Mouse (Mus musculus) left cerebral cortex, postnatal 14 days (tissue): ENCODE results near the gene Mlh3. TPM values are rescaled to one million over a fixed set of nuclear protein-coding genes. Genes with fewer than 3 reads are reported as not detected.

Source experiments
- DNase-seq, 2 experiments: peaks; one replicate each; pipeline ENCODE4 v3.0.0; 2021 to 2022; ENCODE audit warnings: low spot score in 2 of 2, mixed read lengths in 1 of 2
- intact Hi-C: fragments of 180-260 bp; cut with DNase I; formaldehyde crosslinking; loops from one replicate; pipeline ENCODE4 v1.15.1; 2025
- long read RNA-seq, 2 experiments: library from polyadenylated mRNA; stranded (forward); transcript quantifications; one replicate each; pipeline ENCODE4 v2.0.0; 2021
- total RNA-seq, 2 experiments: library from RNA; stranded (reverse); gene quantifications; 2 replicates each; pipeline ENCODE4 v1.2.3; 2021

The Mlh3 gene
- total RNA-seq, result 10 to 100 TPM; 14.3 TPM
- long read RNA-seq, experiment 1, full-length matches to known transcripts, result 1 of 3 reads
- long read RNA-seq, experiment 1, partial matches to known transcripts, result 2 of 3 reads
- long read RNA-seq, experiment 1, other reads (novel, unspliced or antisense), result 0 of 3 reads
- long read RNA-seq, experiment 2, full-length matches to known transcripts, result 2 of 4 reads
- long read RNA-seq, experiment 2, partial matches to known transcripts, result 1 of 4 reads
- long read RNA-seq, experiment 2, other reads (novel, unspliced or antisense), result 1 of 4 reads

DNA sequence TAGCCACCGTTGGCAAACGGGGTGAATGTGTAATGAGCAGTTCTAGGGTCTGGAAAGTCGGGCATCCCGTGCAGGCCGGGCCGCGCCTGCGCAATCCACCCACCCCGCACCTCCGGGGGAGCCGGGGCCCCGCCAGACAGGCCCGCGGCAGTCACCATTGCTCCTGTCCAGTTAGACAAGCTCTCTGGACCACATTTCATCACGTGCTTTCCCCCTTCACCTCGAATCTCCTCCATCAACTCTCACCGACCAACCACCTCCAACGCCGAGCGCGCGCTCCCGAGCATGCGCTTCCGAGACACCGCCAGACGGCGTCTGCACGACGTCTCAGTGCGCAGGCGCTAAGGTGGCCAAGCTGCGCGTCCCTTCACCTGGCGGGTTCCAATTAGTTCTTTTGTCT is at the start of gene Mlh3:
Mlh3 (minus strand) TSS at position 281 of the 400 bp plus-strand sequence.
- intact Hi-C loops, result no loop called here
- peak; percentile 81 to 86 for DNase-seq

GRCm38 (mm10) chr12:85308651-85309050 is 38.3 kb upstream of the Mlh3 start:
- intact Hi-C loops, result loop anchor here (10.0 kb wide), 1 partner anchor 334 kb away; the partner anchor contains the start of genes Arel1 and Fcf1
- no peak for DNase-seq

DNA sequence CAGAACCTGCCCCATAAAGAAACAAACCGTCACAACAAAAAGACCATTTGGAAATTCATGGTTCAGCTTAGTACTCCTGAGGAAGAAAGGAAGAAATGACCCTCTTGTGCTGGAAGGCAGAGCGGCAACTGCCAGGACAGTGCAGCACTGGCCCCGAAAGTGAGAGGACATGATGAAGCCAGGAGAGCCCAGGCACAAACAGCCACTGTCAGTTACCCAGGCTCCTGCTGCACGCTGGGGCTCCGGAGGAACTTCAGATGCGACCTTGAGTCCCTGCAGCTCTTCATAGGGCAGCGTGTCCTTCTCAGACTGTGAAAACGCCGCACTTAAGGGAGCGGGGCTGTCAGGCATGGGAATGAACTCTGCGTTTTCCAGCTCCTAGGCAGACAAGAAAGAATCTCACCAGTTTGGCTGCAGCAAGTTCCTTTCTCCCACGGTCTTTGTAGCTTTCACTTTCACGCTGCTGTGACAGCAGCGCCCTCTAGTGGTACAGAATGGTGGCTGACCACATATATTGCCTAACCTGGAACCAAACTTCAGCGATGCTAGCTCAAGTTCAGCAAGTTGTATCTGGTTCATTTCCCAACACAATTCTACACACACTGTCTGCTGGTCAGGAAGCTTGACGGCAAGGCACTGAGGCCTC is 35.0 kb upstream of the Mlh3 start:
- peak; percentile 90 to 92 for DNase-seq
- intact Hi-C loops, result loop anchor here (2.0 to 10.0 kb wide), 2 partner anchors 137 to 331 kb away; partner anchors contain the start of genes Arel1 and Fcf1

- DNase-seq, result peak in 1 of 2 experiments; percentile 14
- intact Hi-C loops, result loop anchor here (2.0 to 10.0 kb wide), 2 partner anchors 136 to 330 kb away; partner anchors contain the start of genes Arel1 and Fcf1
Measured at GRCm38 (mm10) chr12:85304725-85305124, 34.3 kb upstream of the Mlh3 start.

DNA sequence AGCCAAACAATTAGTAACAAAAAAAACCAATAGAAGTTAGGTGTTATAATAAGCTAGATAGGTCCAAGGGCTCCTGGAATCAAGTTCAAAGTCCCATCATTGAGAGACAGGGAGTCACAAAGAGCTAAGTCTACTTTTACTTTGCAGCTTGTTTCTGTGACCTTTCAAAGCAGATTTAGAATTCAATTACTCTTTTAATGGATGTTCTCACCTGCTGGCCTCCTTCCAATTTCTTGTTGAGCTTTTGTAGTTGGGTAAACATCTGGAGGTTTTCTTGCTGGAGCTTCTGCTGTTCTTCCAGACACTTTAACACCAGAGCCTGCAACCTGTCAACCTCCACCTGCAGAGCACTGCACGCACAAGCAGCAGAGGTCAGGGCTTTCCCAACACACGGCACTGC is 32.9 kb upstream of the Mlh3 start:
- intact Hi-C loops, result loop anchor here (10.0 kb wide), 1 partner anchor 328 kb away; the partner anchor contains the start of genes Arel1 and Fcf1
- no peak for DNase-seq

- intact Hi-C loops, result no loop called here
- DNase-seq, result no peak
Measured at GRCm38 (mm10) chr12:85298835-85299180, 28.4 kb upstream of the Mlh3 start.

DNA sequence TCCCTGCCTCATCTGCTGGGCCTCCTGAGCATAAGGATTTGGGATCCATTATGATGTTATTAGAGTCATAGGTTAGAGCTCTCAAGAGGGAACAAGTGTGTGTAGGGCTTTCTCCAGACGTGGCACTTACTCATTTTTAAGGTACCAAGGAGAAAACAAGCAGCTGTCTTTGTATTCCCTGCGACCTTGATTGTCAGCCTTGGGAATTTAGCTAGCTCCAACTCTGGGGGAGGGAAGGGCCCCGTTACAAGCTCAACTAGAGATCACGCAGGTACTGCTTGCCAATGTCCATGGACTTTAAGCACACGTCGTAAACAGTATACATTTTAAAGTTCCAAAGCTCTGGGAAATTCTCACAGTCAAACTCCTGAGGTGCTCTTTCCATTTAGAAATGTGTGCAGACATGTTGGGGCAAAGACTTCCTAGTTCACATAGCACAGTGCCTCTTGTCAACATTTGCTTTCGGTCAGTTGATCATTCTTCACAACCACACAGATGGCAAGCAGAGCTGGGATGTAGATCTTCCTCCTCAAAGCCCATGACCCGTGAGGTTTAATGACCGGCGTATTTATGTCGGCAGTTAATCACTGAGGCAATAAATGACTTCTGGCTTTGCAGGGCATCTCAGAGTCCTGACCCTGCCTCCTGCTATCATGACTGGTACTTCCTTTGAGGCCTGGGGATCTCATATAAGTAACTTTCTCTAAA is 27.9 kb upstream of the Mlh3 start:
- intact Hi-C loops, result no loop called here
- DNase-seq, result no peak

- no peak for DNase-seq
- intact Hi-C loops, result no loop called here
Measured at GRCm38 (mm10) chr12:85297345-85297997, 27.1 kb upstream of the Mlh3 start.

- no peak for DNase-seq
- intact Hi-C loops, result no loop called here
Measured at GRCm38 (mm10) chr12:85296915-85297314, 26.5 kb upstream of the Mlh3 start.

GRCm38 (mm10) chr12:85295506-85295905 is 25.1 kb upstream of the Mlh3 start:
- intact Hi-C loops, result no loop called here
- no peak for DNase-seq

- no peak for DNase-seq
- intact Hi-C loops, result no loop called here
Measured at GRCm38 (mm10) chr12:85292906-85293305, 22.5 kb upstream of the Mlh3 start.

- intact Hi-C loops, result no loop called here
Measured at GRCm38 (mm10) chr12:85292288-85292687, 21.9 kb upstream of the Mlh3 start.

DNA sequence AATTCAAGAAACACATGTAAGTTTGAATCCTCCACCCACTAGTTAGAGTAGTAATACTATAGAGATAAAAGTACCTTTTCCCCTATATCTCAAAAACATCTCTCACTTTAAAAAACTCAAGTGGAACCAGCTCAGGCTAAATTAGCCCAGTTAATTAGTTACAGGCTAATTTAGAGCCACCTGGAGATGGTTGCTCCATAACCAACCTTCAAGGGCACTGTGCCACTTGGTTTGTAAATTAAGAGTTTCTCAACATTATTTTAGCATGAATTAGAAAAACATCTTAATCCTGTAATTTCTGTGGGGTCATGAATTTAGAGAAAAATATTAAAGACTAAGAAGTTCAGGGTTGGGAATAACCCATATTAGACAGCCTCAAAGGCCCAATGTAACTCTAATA is 21.1 kb upstream of the Mlh3 start:
- DNase-seq, result no peak
- intact Hi-C loops, result no loop called here

More at GRCm38 (mm10) chr12:85292288-85292687, 21.9 kb upstream of the Mlh3 start:
- DNase-seq, result no peak

GRCm38 (mm10) chr12:85290633-85291032 is 20.2 kb upstream of the Mlh3 start:
- intact Hi-C loops, result no loop called here

GRCm38 (mm10) chr12:85289157-85290000 is 19.0 kb upstream of the Mlh3 start:
- intact Hi-C loops, result loop anchor here (5.0 kb wide), 1 partner anchor 122 kb away; no protein-coding TSS in a partner anchor
- DNase-seq, result peak in 1 of 2 experiments; percentile 48

More at GRCm38 (mm10) chr12:85290633-85291032, 20.2 kb upstream of the Mlh3 start:
- DNase-seq, result no peak

DNA sequence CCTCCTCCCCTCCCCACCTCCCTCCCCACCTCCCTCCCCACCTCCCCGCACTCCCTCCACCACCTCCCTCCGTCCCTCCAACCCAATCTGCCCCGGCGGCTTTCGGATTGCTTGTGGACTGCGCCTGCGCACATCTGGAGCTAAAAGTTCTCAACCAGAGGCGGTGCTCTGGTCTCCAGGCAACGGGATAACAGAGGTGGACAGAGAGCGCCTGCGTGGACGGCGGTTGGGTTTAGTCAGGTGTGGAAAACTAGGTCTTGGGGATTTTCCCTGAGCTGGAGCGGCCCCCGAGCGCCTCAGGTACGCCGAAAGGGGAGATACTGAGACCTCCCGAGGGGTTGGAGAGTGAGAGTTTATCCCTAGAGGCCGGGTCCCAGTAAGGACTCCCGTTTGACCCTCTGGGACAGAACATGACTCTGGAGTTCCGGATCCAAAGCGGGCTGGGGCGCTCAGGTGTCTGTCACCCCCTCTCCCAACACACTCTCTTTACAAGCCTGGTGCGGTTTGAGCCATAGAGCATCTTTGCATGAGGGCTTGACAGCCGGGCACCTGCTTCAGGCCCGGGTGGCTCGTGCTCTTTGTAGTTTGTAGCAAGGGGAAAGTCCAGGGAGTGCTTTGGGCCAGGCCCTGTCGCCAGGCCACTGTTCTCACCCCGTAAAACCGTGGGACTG is 18.2 kb upstream of the Mlh3 start, which contains the start of gene Zc2hc1c:
Zc2hc1c (plus strand) TSS at position 106 of the 671 bp plus-strand sequence.
- intact Hi-C loops, result loop anchor here (5.0 kb wide), 1 partner anchor 121 kb away; no protein-coding TSS in a partner anchor
- peak; percentile 79 to 82 for DNase-seq

GRCm38 (mm10) chr12:85287809-85288485 is 17.5 kb upstream of the Mlh3 start, which contains the start of gene Acyp1:
Gene Acyp1 (minus strand): TSS chr12:85288438.
- intact Hi-C loops, result loop anchor here (5.0 kb wide), 1 partner anchor 121 kb away; no protein-coding TSS in a partner anchor
- DNase-seq, result no peak
